Mouse (Mus musculus) liver, postnatal 0 days (tissue): Measurements from ENCODE around the gene Vwf.

ENCODE experiments used
- CTCF ChIP-seq: sonication (generic); IDR thresholded peaks from 2 replicates; pipeline ENCODE4 v1.5.1; 2016; ENCODE audit warnings: antibody characterized with exemption, low read depth
- EP300 ChIP-seq: IDR thresholded peaks from 2 replicates; pipeline ENCODE4 v1.6.1; 2016; ENCODE audit warnings: antibody characterized with exemption, low read depth, mild to moderate bottlenecking

GRCm38 (mm10) chr6:125601748-125602147 lies 55.2 kb downstream of the Vwf start:
- TF ChIP-seq CTCF (no peak), EP300 (no peak)
